Mouse (Mus musculus): Measurements from ENCODE around the gene Grm1. TPM values are rescaled to one million over a fixed set of nuclear protein-coding genes. Genes with fewer than 3 reads are reported as not detected.
"Not testable (repeated sequence)": the region's sequence is repeated elsewhere in the genome, so short reads cannot be mapped to it uniquely, and the experiment has no call there.

The Grm1 gene
- polyA plus RNA-seq, 1 experiment = not detected

GRCm38 (mm10) chr10:11080013-11080724, 2.0 kb downstream of the Grm1 start:
- Histone ChIP-seq H3ac (ENCODE audit: control insufficient read depth, insufficient read length, low read depth) (no peak overlapping the region), H3K4me3 (ENCODE audit: insufficient read depth, poor library complexity, severe bottlenecking) (no peak overlapping the region), H3K27me3 (ENCODE audit: control insufficient read depth, insufficient read depth, insufficient read length) (peaks cover 3% of the 10 kb centered on the region), H3K36me3 (ENCODE audit: control insufficient read depth, insufficient read depth) (no peaks in the 10 kb centered on the region), H3K79me3 (ENCODE audit: low read depth) (no peaks in the 10 kb centered on the region), H3K79me2 (ENCODE audit: control insufficient read depth, insufficient read depth) (no peaks in the 10 kb centered on the region)
- no peak for TF ChIP-seq MYOD1 (IDR thresholded peaks at IDR 0.05; ENCODE audit: control insufficient read depth, insufficient read length, low read depth)

- H3ac ChIP-seq (ENCODE audit: control insufficient read depth, insufficient read length, low read depth) = no peak overlapping the region
- H3K4me3 ChIP-seq (ENCODE audit: insufficient read depth, poor library complexity, severe bottlenecking) = no peak overlapping the region
- H3K79me2 ChIP-seq (ENCODE audit: control insufficient read depth, insufficient read depth) = no peaks in the 10 kb centered on the region
- no peaks in the 10 kb centered on the region for H3K79me3 ChIP-seq (ENCODE audit: low read depth)
- H3K36me3 ChIP-seq (ENCODE audit: control insufficient read depth, insufficient read depth) = no peaks in the 10 kb centered on the region
- TF ChIP-seq MAX (IDR thresholded peaks at IDR 0.05) (no peak), CTCF (IDR thresholded peaks at IDR 0.05; ENCODE audit: control insufficient read depth, insufficient read depth, insufficient read length) (no peak), FOSL1 (IDR thresholded peaks at IDR 0.05; ENCODE audit: insufficient read depth, low read length, poor library complexity, severe bottlenecking) (no peak), USF1 (IDR thresholded peaks at IDR 0.05; ENCODE audit: low read depth) (no peak), MYOG (IDR thresholded peaks at IDR 0.05; ENCODE audit: control insufficient read depth, extremely low read depth, insufficient read length) (no peak), CEBPB (IDR thresholded peaks at IDR 0.05; ENCODE audit: low read depth) (no peak), MYOD1 (IDR thresholded peaks at IDR 0.05; ENCODE audit: control insufficient read depth, insufficient read length, low read depth) (no peak)
- H3K27me3 ChIP-seq (ENCODE audit: control insufficient read depth, insufficient read depth, insufficient read length) = peaks cover 3% of the 10 kb centered on the region
Observed at GRCm38 (mm10) chr10:11079506-11079905, 2.6 kb downstream of the Grm1 start.

- TF ChIP-seq CEBPB (IDR thresholded peaks at IDR 0.05; ENCODE audit: low read depth) = no peak
- TF ChIP-seq CTCF (IDR thresholded peaks at IDR 0.05; ENCODE audit: control insufficient read depth, insufficient read depth, insufficient read length) = no peak
- TF ChIP-seq MAX (IDR thresholded peaks at IDR 0.05) = no peak
- no peak for TF ChIP-seq FOSL1 (IDR thresholded peaks at IDR 0.05; ENCODE audit: insufficient read depth, low read length, poor library complexity, severe bottlenecking)
- no peak for TF ChIP-seq MYOD1 (IDR thresholded peaks at IDR 0.05; ENCODE audit: control insufficient read depth, insufficient read length, low read depth)
- no peak for TF ChIP-seq USF1 (IDR thresholded peaks at IDR 0.05; ENCODE audit: low read depth)
- no peak for TF ChIP-seq MYOG (IDR thresholded peaks at IDR 0.05; ENCODE audit: control insufficient read depth, extremely low read depth, insufficient read length)
- H3K27me3 ChIP-seq (ENCODE audit: control insufficient read depth, insufficient read depth, insufficient read length) = no peaks in the 10 kb centered on the region
- no peaks in the 10 kb centered on the region for H3K79me2 ChIP-seq (ENCODE audit: control insufficient read depth, insufficient read depth)
Observed at GRCm38 (mm10) chr10:11065136-11065535, 17.0 kb downstream of the Grm1 start.

GRCm38 (mm10) chr10:11061318-11062071, 20.7 kb downstream of the Grm1 start:
- no peaks in the 10 kb centered on the region for H3K27me3 ChIP-seq (ENCODE audit: control insufficient read depth, insufficient read depth, insufficient read length)
- no peak overlapping the region for H3ac ChIP-seq (ENCODE audit: control insufficient read depth, insufficient read length, low read depth)
- H3K4me3 ChIP-seq (ENCODE audit: insufficient read depth, poor library complexity, severe bottlenecking) = no peak overlapping the region
- H3K36me3 ChIP-seq (ENCODE audit: control insufficient read depth, insufficient read depth) = no peaks in the 10 kb centered on the region
- no peak for TF ChIP-seq MAX (IDR thresholded peaks at IDR 0.05)
- no peak for TF ChIP-seq CEBPB (IDR thresholded peaks at IDR 0.05; ENCODE audit: low read depth)
- TF ChIP-seq CTCF (IDR thresholded peaks at IDR 0.05; ENCODE audit: control insufficient read depth, insufficient read depth, insufficient read length) = no peak
- H3K79me3 ChIP-seq (ENCODE audit: low read depth) = no peaks in the 10 kb centered on the region
- no peaks in the 10 kb centered on the region for H3K79me2 ChIP-seq (ENCODE audit: control insufficient read depth, insufficient read depth)

More at GRCm38 (mm10) chr10:11065136-11065535, 17.0 kb downstream of the Grm1 start:
- H3K79me3 ChIP-seq (ENCODE audit: low read depth) = no peaks in the 10 kb centered on the region
- no peak overlapping the region for H3ac ChIP-seq (ENCODE audit: control insufficient read depth, insufficient read length, low read depth)
- H3K4me3 ChIP-seq (ENCODE audit: insufficient read depth, poor library complexity, severe bottlenecking) = no peak overlapping the region
- H3K36me3 ChIP-seq (ENCODE audit: control insufficient read depth, insufficient read depth) = no peaks in the 10 kb centered on the region

- Histone ChIP-seq H3K36me3 (ENCODE audit: control insufficient read depth, insufficient read depth) (no peaks in the 10 kb centered on the region), H3K79me2 (ENCODE audit: control insufficient read depth, insufficient read depth) (no peaks in the 10 kb centered on the region), H3K4me3 (ENCODE audit: insufficient read depth, poor library complexity, severe bottlenecking) (no peak overlapping the region), H3ac (ENCODE audit: control insufficient read depth, insufficient read length, low read depth) (no peak overlapping the region), H3K79me3 (ENCODE audit: low read depth) (no peaks in the 10 kb centered on the region), H3K27me3 (ENCODE audit: control insufficient read depth, insufficient read depth, insufficient read length) (peaks cover 3% of the 10 kb centered on the region)
- TF ChIP-seq CEBPB (IDR thresholded peaks at IDR 0.05; ENCODE audit: low read depth) (no peak), USF1 (IDR thresholded peaks at IDR 0.05; ENCODE audit: low read depth) (no peak)
Observed at GRCm38 (mm10) chr10:11049361-11049760, 32.8 kb downstream of the Grm1 start.

GRCm38 (mm10) chr10:11045421-11045820, 36.7 kb downstream of the Grm1 start:
- H3ac ChIP-seq (ENCODE audit: control insufficient read depth, insufficient read length, low read depth); H3K79me3 ChIP-seq (ENCODE audit: low read depth); H3K79me2 ChIP-seq (ENCODE audit: control insufficient read depth, insufficient read depth); H3K36me3 ChIP-seq (ENCODE audit: control insufficient read depth, insufficient read depth); H3K4me3 ChIP-seq (ENCODE audit: insufficient read depth, poor library complexity, severe bottlenecking); H3K27me3 ChIP-seq (ENCODE audit: control insufficient read depth, insufficient read depth, insufficient read length): not testable (repeated sequence)
